Mouse (Mus musculus) CH12F3 (cell line): ENCODE results near the gene Pcyt2.

Source experiments
- in situ Hi-C: fragments of 300-500 bp; cut with MboI; formaldehyde crosslinking; loops from 2 replicates; pipeline ENCODE4 v1.14.3; 2020; ENCODE audit warnings: low sequenced_read_pairs

Pcyt2 gene

DNA sequence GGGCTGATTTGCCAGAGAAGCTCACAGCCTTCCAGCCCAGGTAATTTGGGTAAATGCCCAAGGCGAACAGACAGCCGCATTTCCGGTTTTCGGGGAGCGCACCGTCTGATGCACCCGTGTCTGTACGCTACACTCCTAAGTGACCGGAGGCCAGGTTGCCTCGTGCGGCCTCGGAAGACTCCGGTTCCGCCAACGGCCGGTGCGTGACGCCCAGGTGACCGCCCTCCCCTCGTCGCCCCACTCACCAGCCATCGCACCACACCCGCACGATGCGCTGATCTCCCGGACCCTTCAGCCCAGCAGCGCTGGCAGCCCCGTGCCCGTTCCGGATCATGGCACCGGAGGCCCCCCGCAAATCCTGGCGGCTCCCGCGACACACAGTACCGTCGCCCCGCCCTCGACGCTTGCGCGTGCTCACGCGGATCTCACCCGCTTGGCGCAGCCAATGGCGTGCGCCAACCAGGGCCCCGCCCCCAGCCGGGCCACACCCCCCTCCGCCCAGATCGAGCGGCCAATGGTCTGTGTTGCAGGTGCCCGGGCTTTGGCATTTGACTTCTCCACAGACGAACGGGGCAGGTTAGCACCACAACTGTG is at the start of gene Pcyt2:
Gene Pcyt2 (minus strand): TSS at position 418 of the 594 bp plus-strand sequence.
- in situ Hi-C loops = no loop called here

DNA sequence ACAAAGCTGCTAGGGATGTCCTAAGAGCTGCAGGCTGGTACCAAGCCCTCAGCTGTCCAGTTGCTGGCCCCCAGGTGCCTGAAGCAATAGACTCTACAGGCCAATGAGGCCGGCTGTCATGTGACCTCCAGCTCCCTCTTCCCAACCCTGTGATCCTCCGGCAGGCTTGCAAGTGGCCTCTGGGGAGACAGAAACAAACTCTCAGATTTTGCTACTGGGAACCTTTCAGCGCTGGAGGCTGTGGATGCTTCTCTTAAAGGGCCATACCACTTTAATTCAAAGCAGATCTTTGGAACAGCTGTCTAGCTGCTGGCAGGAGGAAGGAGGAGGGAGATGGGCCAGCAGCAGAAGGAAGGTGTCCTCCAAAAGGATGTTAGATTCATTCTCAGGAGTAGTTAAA is 48.9 kb upstream of the Pcyt2 start:
- in situ Hi-C loops = no loop called here

DNA sequence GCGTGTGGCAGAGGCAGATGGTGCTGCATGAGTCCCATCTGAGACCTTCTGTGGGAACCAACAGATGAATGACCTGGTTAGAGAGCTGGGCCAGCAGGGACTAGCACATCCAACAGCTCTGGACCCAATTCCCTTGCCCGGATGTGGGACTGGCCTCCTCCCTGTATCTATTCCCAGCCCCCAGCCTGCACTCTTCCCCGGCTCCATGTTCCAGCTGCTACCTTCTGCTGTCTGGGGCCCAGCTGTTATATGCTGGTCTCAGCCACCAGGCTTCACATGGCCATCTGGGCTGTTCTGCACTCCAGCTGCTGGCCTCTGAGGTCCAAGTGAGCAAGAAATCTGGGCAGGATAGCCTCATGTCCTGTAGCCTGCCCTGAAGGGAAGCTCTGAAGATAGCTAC is 47.7 kb upstream of the Pcyt2 start:
- in situ Hi-C loops = no loop called here

DNA sequence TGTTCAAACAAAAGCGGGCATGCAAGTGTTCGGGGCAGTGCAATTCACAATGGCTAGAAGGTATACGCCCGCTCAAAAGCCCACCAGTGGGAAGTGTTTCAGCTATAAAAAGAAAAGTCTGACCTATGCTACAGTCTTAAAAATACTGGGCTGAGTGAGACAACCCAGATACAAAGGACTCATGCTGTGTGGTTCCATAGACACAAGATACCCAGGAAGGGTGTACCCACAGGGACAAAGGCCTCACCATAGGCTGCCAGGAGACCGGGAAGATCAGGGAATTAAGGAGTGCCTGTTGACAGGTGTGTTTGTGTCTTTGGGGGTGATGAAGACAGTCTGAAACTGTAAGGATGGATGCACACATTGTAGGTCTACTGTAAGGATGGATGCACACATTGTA is 46.0 kb upstream of the Pcyt2 start:
- in situ Hi-C loops = no loop called here

DNA sequence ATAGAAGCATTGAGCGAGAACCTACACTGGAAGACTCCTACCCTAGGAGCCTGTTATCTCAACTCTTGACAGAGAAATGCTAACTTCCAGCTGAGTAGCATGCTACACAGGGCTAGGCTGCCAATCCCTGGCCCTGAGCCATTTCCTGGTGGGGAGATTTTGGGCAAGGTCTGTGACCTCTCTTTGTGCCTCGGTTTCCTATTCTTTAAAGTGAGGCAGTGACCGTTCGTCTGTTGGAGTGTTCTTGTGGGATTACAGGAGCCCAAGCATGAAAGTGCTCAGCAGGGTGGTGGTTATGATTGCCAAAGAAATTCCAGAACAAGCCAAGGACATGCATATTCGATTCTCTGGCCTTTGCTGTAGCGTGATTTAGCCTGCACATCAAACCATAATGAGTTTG is 45.0 kb upstream of the Pcyt2 start:
- in situ Hi-C loops = no loop called here

DNA sequence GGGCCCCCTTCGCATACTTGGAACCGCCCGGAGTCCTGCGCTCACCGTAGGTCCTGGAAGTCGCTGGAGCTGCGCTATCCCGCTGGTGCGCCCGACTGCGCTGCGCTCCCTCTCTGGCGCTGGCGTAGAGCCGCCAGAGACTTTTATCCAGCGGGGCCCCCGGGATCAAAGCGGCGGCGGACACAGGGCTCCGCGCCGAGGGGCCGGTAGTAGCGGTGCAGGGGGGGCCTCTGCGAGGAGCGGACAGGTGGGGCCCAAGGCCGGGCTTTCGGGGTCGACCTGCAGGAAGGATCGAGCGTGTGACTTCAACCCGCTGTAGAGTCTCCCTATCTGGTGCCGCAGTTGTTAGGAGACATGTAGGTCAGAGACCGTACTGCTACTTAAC is 43.3 kb upstream of the Pcyt2 start, which contains the start of gene Notum:
Gene Notum (minus strand): TSS at position 100 of the 385 bp plus-strand sequence.
- in situ Hi-C loops = no loop called here

DNA sequence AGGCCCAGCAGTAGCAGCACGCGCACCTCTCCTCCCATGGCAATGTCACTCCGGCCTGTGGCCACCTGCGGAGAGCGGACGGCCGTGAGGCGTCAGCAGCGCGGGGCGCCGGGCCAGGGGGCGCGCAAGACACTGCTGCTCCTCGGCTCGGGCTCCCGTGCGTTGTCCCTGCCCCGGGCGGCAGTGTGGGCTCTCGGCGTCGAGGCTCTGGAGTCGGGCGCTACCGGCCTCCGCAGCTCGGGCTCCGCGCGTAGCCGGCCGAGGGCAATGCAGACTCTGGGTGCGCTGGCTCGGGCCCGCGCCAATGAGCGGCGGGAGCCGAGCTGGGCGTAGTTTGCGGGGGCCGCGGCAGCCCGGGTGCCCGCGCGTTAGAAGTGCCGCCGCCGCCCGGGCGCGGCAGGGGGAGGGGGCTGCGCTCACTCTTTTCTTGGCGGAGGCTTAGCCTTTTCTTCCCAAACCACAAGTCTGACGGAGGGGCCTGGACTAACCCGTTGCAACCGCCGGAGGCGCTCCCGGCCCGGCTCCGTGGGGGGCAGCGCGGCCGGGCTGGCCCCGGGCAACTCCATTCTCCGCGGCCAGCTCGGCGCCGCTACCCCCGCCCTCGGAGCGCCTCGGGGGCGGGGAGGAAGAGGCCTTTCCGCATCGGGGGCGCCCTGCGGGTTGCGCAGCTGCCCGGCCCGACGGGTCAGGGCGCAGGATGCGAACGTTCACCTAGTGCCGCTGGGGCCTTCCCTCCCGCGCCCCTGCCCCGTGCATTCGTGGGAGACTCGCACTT is 42.8 kb upstream of the Pcyt2 start:
- in situ Hi-C loops = no loop called here

DNA sequence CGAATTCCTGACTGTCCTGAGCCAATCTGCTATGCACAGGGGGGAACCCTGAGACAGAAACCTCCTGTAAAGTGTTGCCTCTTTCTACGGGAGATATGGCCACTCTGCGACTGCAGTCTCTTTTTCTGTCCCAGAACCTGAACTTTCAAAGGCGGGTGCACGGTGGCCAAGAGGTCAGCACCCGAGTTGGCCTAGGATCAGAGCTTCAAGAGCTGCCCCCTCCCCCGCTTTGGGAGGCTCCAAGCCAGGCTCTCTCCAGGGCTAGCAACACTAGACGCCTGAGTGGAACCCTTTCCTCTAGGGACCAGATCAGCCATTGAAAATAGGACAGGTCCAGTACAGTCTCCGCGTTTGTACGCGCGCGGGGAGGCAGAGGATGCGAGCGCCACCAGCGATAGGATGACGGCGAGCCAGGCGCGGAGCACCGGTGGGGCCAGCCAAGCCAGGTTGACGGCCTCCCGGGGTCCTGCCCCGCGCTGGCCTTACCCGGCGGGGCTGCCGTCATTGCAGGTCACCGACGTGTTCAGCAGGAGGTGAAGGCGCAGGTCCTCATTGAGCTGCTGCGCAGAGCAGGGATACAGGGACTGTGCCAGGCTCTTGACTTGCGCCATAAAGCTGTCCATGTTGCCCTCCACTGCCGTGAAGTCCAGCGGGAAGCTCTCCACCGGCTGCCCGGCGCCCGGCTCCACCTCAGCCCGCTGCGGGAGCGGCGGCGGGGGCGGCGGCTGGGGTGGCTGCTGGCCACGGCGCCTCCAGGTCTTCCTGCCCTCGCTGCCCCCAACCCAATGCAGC is 42.0 kb upstream of the Pcyt2 start:
- in situ Hi-C loops = no loop called here

DNA sequence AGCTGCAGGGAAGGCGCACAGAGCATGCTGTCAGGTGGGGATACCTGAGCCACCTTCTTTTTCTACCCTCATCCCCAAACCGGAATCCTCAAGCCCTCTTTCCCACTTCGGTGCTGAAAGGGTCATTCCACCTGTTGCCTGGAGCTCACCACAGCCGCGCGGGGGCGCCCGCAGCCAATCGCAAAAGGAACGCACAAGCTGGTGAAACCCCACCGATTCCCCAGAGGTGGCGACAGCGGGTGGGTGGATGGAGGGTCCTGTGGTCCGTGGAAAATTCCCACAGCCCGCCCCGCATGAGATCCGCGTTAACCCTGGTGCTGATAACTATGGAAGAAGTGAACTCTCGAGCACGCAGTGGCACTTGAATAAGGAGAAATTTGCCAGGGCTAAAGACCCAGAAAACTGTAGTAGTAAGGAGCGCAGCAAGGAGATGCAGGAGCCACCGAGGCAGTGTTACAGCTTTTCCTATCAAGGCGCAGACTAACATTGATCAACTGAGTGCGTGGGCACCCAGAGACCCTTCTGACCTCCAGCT is 41.2 kb upstream of the Pcyt2 start:
- in situ Hi-C loops = no loop called here

DNA sequence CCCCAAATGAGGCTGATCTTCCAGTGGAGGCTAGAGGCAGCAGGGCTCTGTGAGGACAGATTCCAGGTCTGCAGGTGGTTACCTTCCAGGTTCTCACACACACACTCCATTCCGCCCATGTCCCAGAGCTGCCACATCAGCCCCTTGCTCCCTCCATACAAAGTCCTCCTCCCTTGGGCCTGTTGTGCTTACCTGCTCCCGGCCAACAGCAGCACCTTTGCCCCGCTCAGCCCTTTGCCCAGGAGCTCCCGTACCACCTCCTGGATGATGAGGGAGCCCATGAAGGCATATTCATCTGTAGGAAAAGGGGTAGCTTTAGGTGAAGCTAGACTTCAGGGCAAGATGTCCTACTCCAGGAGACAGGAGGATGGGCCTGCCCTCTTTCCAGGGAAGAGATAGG is 39.6 kb upstream of the Pcyt2 start:
- in situ Hi-C loops = no loop called here

DNA sequence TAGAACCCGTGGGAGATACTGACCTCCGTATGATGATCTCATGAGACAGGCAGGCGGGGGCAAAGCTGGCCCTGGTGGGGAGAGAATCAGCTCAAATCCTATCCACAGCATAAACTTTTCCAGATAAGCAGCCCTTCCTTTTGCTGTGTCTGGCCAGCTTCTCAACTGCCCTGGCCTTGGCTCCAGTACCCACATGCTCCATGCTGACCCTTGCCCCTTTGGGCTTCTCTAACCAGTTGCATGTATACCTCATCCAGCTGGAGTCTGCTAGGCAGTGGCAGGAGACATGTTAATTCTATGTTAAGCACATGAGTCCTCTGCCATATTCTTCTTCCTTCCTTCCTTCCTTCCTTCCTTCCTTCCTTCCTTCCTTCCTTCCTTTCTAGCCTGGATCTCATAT is 37.0 kb upstream of the Pcyt2 start:
- in situ Hi-C loops = no loop called here

DNA sequence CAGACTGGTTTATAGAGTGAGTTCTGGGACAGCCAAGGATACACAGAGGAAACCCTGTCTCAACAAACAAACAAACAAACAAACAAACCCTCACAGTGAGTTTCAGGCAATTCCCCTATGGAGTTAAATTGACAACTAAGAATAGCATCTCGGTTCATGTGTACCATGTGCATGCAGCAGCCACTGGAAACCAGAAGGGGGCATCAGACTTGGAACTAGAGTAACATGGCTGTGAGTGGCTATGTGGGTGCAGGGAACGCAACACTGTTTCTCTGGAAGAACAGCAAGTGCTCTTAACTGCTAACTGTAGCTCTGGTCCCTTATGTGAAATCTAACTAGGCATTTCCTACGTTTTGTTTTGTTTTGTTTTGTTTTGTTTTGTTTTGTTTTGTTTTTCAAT is 34.1 kb upstream of the Pcyt2 start:
- in situ Hi-C loops = no loop called here

DNA sequence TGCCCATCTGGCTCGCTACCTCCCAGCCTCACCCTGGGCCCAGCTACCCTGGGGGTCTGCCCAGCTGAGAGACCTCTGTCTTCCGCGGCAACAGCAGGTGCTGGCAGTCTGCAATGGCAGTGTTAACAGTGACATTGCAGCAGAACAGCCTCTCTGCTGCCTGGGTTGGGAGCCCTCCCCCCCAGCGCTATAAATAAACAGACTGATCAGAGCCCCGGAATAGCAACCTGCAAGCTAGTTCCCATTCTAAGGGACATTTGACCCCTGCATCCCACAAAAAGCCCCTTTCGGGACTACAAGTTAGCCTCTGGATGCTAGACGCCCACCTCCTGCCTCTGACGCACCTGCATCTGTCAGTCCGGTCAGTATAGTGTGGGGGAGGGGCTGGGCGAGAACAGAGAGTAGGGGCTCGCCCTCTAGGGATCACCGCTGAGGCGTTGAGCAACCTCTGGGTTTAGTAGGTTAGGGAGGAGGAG is 30.3 kb upstream of the Pcyt2 start, which contains the start of gene Myadml2:
Gene Myadml2 (minus strand): TSS at position 158 of the 476 bp plus-strand sequence.
- in situ Hi-C loops = no loop called here

DNA sequence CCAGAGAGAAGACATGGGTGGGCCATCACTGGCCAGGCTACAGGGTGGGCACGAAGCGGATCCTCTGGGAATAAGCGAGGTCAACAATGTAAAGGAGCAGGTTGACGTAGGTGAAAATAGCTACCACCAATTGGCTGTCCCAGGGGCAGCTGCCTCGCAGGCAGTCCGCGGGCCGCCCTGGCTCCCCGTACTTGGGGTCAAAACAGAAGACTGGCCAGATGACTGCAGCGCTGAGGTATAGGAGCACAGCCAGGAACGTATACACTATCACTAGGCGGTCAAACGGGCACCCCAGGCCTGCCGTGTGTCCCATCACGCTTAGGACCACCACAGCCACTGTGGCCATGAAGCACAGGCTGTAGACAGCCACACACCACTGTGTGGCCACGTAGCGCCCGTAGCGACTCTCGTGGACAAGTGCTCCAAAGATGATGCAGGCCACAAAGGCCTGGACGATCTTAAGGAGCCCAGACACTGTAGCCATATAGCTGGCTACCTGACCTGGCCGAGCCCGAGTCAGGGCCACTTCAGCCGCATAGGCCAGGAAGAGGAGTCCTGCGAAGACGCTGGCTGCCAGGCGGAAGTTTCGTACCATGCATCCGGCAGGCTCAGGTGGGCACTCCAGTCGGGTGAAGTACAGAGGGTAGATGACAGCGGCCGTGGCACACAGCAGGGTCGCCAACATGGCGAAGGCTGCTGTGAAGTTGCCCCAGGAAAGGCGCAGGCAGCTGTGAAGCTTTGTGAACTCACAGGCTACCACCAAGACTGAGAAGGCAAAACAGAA is 29.5 kb upstream of the Pcyt2 start:
- in situ Hi-C loops = no loop called here

DNA sequence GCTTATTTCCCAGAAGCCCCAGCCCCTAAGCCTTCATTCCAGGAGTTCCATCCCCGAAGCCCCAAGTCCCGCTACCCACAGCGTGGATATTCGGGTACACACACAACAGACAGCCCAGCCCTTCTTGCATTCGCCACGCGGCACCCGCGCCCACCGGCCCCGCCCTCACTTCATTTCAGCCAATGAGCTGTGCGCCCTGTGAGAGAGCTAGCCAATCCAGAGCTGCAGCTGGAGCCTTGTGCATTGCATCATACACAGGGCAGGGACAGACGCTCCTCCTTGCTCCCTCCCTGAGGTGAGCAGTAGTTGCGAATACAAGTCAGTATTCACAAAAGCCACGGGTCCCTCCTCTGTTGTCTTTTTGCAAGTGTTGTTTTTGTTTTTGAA is 25.9 kb upstream of the Pcyt2 start, which contains the start of gene Pycr1:
Gene Pycr1 (minus strand): TSS at position 169 of the 387 bp plus-strand sequence.
- in situ Hi-C loops = no loop called here

DNA sequence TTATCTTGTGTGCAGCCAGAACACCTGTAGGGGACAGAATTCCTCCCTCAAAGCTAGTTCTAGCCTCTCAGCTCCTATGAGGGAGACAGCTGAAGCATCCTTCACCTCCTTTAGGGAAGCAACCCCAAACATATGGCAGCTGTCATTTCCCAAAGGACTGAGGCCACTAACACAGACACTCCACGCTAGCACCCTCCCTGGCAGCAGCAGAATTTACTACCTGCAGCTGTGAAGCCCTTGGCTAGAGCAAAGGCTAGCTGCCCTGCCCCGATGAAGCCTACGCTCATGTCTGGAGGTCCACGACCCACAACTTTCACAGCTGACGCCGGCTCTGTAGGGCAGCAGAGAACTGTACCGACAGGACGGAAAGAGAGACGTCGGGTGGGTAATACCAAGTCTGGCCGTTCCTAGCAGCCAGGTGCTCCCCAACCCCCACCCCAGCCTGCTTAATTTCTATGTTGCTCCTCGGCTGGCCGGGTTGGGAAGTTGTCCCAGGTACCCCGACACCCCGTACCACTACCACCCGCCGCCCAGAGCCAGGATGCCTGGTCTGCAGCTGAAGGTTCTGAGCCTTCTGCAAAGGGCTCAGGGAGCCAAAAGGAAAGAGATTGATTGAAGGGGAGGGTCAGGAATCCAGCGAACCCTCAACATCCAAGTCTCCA is 25.3 kb upstream of the Pcyt2 start:
- in situ Hi-C loops = no loop called here

DNA sequence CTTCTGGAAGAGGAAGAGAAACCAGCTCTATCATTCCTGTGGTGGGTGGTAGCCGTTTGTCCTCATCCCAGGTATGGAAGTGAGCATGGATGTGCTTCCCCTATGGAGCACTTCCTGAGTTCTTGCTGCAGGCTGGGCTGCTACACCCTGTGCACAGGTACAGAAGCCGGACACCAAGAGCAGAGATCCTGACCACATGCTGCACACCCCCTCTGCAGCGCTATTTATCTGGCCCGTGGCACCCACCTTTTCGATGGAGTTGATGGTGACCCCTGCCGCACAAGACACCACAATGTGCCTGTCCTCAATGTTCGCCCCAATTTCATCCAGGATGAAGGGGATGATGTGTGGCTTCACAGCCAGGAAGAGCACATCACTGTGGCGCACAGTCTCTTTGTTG is 24.1 kb upstream of the Pcyt2 start:
- in situ Hi-C loops = no loop called here

DNA sequence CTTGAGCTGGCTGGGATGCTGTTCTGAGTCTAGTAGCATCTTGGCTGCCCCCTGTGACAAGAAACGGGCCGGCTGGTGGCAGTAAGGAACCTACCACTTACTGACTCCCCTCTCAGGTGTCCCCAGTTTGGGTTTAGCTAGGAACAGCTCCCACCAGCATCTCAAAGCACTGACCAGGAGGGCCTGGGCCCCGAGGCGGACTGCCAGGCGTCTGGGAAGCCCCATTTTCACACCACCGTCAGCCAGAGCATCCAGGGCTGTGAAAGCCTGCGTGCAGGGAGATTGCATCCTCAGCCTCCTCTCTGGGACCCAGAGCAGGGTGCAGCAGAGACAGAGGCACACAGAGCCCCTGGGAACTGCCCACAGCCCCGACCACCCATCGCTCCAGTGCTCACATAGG is 23.5 kb upstream of the Pcyt2 start:
- in situ Hi-C loops = no loop called here

DNA sequence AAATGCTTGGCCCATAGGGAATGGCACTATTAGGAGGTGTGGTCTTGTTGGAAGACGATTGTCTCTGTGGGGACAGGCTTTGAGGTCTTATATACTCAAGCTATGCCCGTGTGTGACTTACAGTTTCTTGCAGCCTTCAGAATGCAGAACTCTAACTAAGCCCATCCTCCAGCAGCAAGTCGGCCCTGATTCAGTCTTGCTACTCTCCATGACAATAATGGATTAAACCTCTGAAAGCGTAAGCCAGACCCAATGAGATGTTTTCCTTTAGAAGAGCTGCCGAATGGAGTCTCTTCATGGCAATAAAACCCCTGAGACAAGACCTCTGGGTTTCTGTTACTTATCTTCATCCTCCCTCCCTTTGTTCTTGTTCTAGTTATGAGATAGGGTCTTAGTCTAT is 17.1 kb upstream of the Pcyt2 start:
- in situ Hi-C loops = no loop called here
